Mouse (Mus musculus) liver, adult (tissue): Measurements from ENCODE around the gene Minpp1.

Experiments
- GATA4 ChIP-seq: IDR thresholded peaks from 2 replicates; pipeline ENCODE4 v1.6.1; 2014; ENCODE audit warnings: mild to moderate bottlenecking, low read length; ENCODE audit not compliant: insufficient replicate concordance

Gene Minpp1

GRCm38 (mm10) chr19:32485681-32486105 lies at the start of gene Minpp1:
Minpp1 (plus strand) TSS chr19:32485769.
- no peak for TF ChIP-seq GATA4

GRCm38 (mm10) chr19:32439356-32439755 lies 46.2 kb upstream of the Minpp1 start:
- no peak for TF ChIP-seq GATA4

- no peak for TF ChIP-seq GATA4
Observed at GRCm38 (mm10) chr19:32441568-32441967, 44.0 kb upstream of the Minpp1 start.

- TF ChIP-seq GATA4 = no peak
Observed at GRCm38 (mm10) chr19:32448931-32449330, 36.6 kb upstream of the Minpp1 start.

- no peak for TF ChIP-seq GATA4
Observed at GRCm38 (mm10) chr19:32452231-32452630, 33.3 kb upstream of the Minpp1 start.

GRCm38 (mm10) chr19:32456744-32457143 lies 28.8 kb upstream of the Minpp1 start:
- no peak for TF ChIP-seq GATA4

GRCm38 (mm10) chr19:32463037-32463436 lies 22.5 kb upstream of the Minpp1 start:
- no peak for TF ChIP-seq GATA4

- no peak for TF ChIP-seq GATA4
Observed at GRCm38 (mm10) chr19:32465228-32465627, 20.3 kb upstream of the Minpp1 start.

- TF ChIP-seq GATA4 = no peak
Observed at GRCm38 (mm10) chr19:32466478-32466877, 19.1 kb upstream of the Minpp1 start, which contains the start of gene Rpl9-ps6. Rpl9-ps6 (minus strand) TSS chr19:32466578.

GRCm38 (mm10) chr19:32467325-32467724 lies 18.2 kb upstream of the Minpp1 start:
- no peak for TF ChIP-seq GATA4

GRCm38 (mm10) chr19:32470059-32470497 lies 15.5 kb upstream of the Minpp1 start:
- TF ChIP-seq GATA4 = no peak

- TF ChIP-seq GATA4 = no peak
Observed at GRCm38 (mm10) chr19:32470570-32471263, 14.9 kb upstream of the Minpp1 start.

GRCm38 (mm10) chr19:32476016-32476711 lies 9.4 kb upstream of the Minpp1 start:
- TF ChIP-seq GATA4 = no peak

- no peak for TF ChIP-seq GATA4
Observed at GRCm38 (mm10) chr19:32476712-32477052, 8.9 kb upstream of the Minpp1 start.

GRCm38 (mm10) chr19:32480255-32480654 lies 5.3 kb upstream of the Minpp1 start:
- TF ChIP-seq GATA4 = no peak

GRCm38 (mm10) chr19:32480791-32481442 lies 4.7 kb upstream of the Minpp1 start:
- no peak for TF ChIP-seq GATA4
